Mouse (Mus musculus): Measurements from ENCODE around the gene Cebpe.

GRCm38 (mm10) chr14:54720041-54720440 lies 8.1 kb upstream of the Cebpe start:
- TF ChIP-seq CHD2 (IDR thresholded peaks at IDR 0.05; ENCODE audit: low read length) (no peak), ZNF384 (IDR thresholded peaks at IDR 0.05; ENCODE audit: low read depth, low read length) (no peak), POLR2A (IDR thresholded peaks at IDR 0.05; ENCODE audit: control insufficient read depth in 1 of 2, insufficient read depth in 1 of 2, low read depth in 1 of 2, low read length in 2 of 2, poor library complexity in 1 of 2) (no peak)
